Mouse (Mus musculus) left cerebral cortex, postnatal 10 days (tissue): Measurements from ENCODE around the gene Ptprn2. TPM values are rescaled to one million over a fixed set of nuclear protein-coding genes. Genes with fewer than 3 reads are reported as not detected.

Source experiments
- DNase-seq, 2 experiments: peaks; one replicate each; pipeline ENCODE4 v3.0.0; 2021 to 2022; ENCODE audit warnings: low spot score in 2 of 2, mixed read lengths in 1 of 2; ENCODE audit errors: extremely low spot score in 1 of 2
- intact Hi-C: fragments of 180-260 bp; cut with DNase I; formaldehyde crosslinking; loops from one replicate; pipeline ENCODE4 v1.15.1; 2025
- total RNA-seq, 2 experiments: library from RNA; stranded (reverse); gene quantifications; 2 replicates each; pipeline ENCODE4 v1.2.3; 2021

Gene Ptprn2
- total RNA-seq, 2 experiments from 2014 or later = 331 to 341 TPM

DNA sequence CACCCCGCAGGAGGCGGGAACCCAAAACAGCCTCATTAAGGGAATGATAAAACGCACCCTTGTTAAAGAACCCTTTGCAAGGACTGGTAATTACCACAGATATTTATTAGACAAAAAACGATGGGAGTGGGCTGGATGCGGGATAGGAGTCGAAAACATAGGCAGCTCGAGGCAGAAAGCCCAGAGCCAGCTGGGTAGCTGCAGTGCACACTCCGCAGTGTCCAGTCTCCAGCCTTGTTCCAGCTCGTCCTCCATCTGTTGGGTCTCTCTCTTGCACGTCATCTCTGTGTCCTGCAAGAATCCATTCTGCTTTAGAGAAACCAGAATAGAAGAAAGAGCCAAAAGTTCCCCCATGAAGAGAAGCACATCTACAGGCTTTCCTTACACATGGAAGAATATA lies 564.3 kb downstream of the Ptprn2 start:
- no peak for DNase-seq
- intact Hi-C loops = no loop called here

DNA sequence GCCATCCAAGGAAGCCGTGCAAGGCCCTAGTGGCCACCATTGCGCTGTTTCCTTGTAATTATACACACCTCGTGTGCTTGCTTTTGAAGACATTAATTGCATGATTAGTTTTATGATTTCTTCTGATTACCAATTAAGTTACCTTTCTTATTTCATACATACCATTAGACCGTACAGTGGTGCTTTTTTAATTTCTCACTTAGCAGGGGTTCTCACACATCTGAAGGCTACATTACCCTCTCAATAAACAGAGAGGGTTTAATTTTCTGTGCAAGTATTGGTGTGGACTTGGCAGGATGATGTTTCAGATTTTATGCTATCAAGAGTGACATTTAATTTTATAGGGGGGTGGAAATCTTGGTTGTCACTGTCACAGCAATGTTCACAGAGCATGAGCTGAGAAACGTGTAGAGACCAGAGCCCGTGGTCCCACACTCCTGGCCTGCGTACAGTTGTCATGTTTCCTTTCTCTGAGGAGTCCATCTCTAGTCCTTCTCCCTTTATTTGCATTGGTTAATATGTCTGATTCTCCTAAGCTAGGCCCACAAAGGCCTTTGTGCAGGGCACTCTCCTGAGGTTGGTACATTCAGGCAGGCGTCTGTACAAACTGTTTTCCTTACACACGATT lies 567.8 kb downstream of the Ptprn2 start:
- DNase-seq = no peak
- intact Hi-C loops = no loop called here

DNA sequence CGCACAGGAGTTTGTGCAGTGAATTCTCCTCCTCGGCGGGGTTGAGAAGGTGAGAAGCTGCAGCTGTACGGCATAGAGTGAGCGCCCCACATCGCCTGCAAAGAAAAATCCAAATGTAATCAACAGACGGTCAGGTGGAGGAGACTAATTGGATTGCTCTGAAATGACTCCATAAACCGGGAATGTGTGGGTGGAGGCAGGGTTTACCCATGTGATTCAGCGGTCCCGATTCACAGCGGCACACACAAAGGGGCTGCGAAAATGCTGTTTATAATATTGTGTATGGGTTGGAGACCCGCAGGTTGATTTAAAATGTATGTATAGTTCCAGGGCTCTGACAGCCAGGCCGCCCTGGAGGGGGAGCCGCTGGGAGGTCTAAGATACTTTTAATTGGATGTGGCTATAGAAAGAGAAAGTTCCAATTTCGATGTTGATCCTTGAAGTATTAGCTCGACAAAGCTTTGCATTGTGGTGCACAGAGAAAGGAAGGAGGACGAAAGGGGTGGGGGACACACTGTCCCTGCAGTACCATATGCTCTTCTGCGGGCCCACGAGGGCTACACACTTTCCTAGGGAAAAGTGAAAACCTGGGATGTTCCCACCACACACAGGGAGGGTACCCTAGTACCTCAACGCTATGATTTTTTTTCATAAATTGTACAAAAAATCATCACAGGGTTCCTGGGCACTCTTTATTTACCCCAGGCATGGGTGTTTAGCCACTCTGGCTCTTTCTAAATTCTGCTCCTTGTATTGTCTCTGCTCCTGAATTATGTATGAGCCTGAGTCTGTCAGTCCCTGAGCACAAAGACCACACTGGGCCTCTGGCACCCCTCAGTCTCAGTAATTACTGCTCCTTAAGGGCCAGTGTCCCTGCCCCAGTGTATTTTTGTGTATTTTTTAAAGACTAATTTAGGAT lies 568.6 kb downstream of the Ptprn2 start:
- intact Hi-C loops = no loop called here
- DNase-seq = no peak

DNA sequence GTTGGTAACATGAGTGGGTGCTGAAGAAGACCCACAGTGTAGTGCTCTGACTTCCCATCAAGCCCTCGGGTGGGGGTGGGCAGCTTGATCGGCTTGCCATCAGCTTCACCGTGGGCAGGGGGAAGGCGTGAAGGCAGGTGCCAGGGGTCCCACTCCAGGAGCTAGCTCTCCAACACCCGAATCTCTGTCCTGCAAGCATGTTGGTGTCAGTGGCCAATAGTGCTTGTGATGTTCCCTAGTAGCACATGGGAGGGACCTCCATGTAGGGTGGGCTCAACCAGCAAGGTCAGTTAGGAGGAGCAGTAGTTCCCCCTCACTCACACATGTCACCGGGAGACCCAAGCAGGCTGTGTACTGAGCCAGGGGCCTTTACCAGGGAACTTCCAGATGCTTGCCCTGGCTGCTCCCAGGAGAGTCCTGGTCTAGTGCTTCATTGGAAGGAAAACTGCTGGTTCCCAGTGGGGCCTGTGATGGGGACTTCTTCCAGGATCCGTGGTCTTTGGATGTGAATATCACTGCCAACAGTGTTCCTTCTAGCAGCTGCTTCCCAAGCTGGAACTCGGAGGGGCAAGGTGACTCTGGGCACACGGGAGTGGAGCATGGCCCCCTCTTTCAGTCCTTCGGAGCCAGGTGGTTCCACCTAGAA lies 569.5 kb downstream of the Ptprn2 start:
- intact Hi-C loops = no loop called here
- no peak for DNase-seq

DNA sequence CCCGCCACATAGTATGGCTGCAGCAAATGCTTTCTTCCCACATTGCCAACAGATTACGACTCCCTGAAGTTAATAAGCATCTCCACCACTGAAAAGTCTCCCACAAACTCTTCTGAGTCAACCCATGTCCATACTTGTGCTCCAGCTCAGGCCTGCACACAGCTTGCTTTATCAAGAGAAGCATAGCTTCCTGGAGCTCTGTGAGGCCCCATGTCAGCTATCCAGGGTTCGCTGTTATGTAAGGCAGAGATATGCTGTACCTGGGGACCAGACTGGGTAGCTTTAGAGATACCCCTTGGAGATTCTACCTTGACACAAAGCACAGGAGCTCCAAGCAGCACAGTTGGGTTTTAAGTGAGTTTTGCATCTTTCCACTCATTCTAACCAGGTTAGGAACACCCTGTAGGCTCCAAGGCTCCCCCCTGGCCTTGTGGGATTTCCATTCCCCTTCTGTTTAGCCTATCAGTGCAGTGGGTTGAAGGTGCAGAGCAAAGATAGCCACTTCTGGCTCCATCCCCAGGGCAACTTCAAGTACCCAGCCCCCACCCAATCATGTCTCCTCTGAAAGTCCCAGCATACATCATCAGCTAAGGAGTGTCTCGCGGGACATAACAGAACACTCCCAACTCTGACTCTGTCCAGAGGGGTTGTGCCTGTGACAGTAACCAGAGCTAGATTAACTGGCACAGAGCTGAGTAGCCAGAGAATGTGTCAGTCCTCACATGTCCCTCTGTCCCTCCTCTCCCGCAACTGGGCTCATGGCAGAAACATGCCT lies 572.9 kb downstream of the Ptprn2 start:
- no peak for DNase-seq
- intact Hi-C loops = no loop called here

DNA sequence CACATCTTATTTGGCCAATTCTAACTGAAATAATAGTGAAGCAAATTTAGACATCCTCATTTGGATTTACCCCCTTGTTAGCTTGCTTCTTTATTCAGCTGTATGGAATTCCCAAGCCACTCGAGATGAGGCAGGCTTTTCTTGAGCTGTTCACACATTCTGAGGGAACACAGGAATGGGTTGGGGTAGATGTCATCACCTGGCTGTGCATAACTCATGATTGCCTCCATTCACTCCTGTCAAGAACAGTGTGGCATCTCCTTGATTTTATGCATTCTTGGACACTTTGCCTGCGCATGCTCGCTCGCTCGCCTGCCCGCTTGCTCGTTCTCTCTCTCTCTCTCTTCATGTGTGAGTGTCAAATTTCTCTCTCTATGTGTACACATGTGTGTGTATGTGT lies 573.5 kb downstream of the Ptprn2 start:
- intact Hi-C loops = no loop called here
- DNase-seq = no peak

DNA sequence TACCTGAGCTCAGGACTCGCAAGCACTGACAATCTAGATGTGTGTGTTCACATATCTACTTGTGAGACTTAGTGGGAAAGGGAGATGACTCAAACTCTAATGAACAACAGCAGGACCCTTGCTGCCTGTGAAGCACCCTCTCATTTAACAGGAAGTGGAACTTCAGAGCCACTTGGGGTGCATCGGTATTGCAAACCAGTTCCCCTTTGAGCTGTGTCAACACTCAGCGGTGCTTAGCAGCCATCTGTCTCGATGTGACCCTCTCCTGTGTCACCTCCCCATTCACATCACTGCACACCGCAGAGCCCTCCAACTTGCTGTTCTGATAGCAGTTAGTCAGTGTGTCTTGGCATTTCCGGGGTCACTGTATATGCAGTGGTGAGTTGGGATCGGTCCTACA lies 592.1 kb downstream of the Ptprn2 start:
- intact Hi-C loops = no loop called here
- DNase-seq = peak in 1 of 2 experiments; percentile 9

DNA sequence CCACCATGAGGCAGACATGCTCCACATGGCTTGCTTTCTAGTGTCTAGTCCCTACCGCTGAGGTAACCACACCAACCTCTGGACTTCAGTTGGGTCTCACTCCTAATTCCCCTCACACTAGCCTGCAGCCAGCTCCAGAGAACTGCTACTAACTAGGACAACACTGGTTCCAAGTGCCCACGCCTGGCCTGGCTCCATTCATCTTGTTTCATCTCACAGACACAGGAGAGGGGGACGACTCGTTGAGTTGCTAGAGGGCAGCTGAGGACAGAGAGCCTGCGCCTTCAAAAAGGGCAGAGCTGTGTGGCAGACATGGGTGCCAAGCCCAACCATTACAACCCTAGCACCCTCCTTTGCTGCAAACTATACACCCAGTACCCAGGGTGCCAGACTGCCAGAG lies 593.4 kb downstream of the Ptprn2 start:
- intact Hi-C loops = no loop called here

DNA sequence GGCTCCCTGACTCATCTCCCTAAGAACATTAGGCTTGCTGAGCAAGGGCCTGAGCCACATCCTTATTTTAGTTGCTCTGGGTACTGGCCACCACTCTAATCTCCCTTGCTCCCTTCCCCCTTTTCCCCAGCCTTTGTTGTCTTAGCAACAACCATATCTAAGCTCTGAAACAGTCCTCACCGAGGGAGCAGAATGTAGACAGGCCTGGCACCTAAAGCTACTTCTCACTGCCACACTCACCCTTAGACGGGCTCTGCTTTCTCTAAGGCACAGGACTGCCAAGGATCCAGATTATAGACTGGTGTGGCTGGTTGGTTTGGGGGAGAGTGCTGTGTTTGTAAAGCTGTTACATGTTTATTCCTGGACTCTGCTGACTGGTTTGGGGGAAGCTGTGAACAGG lies 594.2 kb downstream of the Ptprn2 start:
- peak in 1 of 2 experiments; percentile 8 for DNase-seq
- intact Hi-C loops = no loop called here

More for the DNA sequence above, 593.4 kb downstream of the Ptprn2 start:
- DNase-seq = peak in 1 of 2 experiments; percentile 45

DNA sequence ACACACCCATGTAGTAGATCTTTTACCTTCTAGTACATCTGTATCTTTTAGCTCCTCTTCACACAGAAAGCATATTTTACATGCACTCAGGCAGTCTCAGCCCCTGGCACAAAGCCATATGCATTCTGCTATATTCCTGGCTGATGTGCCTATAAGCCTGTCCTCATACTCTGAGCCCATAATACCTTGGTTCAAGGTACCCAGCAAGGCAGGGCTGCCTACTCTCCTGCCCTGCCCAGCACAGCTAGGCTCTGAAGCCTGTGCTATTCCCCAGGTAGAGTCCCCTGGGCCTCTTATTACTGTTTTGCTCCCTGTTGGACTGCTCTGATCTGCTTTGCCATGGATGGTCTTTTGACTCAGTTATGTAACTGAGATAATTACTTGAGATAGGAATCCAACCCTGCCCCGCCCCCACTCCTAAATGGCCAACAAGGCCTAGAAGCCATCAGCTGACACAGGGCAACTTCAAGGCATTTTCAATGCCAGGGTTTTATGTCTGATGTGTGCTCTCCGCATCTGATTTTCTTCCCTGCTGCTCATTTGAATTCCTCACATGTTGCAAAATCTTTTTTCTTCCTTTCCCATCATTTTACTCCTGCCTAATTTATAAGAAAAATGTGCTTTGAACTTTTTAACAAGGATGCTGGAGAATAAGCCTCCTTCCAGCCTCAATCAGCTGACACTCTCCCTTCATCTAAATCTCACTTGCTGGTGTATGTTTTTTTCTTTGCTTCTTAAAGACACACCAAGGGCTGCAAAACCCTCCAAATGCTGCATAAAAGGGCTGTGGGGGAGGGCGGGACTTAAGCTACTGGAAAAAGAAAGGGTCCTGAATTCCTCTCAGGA lies 598.6 kb downstream of the Ptprn2 start:
- intact Hi-C loops = no loop called here
- DNase-seq = peak in 1 of 2 experiments; percentile 35

DNA sequence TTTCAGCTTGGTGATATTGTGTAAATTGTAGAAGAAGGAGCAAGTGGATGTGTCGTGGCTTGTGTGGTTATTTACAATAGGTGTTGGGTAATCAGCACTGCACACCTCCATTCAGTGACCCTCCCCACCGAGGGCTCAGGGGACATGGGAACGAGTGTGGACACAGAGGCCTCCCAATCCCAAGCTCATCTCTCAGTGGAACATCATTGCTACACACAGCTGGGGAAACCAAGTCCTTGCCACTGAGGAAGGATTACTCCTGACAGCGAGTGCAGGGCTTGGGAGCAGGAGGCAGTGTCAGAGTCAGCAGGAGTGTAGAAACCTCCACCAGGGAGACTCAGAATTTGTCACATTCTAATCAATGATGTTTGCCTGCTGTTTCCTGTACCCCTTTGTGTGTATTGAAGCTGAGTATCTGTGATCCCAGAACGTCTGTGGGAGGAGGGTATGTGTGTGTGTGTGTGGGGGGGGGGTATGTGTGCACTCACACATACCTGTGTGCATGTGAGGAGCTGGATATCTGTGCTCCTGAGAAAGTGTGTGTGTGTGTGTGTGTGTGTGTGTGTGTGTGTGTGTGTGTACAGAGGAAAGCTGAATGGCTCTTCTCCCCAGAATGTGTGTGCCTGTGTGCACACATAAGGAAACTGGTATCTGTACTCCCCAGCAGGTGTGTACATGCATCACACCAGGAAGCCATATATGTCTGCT lies 599.3 kb downstream of the Ptprn2 start:
- intact Hi-C loops = no loop called here
- peak in 1 of 2 experiments; percentile 11 for DNase-seq

DNA sequence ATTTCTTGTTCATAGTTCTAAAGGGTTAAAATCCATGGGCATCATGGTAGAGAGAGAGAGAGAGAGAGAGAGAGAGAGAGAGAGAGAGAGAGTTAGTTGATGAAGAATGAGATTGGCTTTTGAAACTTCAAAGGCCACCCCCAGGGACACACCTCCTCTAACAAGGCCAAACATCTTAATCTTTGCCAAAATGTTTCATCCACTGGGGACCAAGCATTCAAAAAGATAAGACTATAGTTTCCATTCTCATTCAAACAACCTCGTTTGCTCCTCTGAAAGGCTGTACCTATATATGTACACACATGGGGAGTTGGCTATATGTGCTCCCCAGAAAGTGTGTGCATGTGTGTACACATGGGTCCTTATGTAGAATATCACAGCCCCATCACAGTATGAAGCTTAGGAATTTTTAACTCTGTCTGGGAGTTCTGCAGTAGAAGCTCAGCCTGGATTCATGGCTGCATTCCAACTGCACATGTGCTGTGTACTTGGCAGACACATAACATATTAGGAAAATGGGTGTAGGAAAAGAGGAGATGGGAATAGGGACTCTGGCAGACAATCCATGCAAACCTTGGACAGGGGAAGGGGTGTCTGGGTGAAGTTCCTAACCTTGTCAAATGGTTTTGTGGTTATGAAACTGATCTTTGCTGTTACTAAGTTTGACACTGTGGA lies 600.3 kb downstream of the Ptprn2 start:
- DNase-seq = peak; percentile 31 to 39
- intact Hi-C loops = no loop called here

DNA sequence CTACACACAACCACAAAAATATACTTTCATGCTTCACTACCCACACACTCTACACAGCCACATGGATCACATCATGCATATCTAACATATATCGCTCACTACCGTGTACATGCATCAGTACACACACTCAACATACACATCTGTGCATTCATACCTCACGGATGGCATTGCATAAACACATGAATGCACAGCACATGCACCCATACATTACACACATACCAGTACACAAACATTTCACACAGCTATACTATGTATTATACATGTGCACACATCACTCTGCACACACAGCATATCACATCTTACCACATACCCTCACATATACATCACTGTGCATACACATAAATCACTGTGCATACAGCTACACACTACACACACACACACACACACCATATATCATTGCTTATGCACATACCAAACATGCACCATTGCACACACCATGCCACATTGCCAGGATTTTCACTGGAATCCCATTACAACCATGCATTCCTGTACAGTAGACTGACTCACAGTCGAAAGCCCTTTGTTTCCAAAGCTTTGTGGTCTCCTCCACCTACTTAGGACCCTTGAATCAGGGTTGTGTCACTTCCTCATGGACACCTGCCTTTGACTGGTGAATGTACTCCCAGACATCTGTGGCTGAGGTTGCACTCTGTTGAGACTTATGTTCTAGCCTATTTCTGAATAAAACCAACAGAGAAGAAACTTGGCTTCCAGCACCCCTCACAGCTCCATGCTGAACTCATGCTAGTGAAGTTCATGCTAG lies 607.0 kb downstream of the Ptprn2 start:
- no peak for DNase-seq
- intact Hi-C loops = no loop called here

DNA sequence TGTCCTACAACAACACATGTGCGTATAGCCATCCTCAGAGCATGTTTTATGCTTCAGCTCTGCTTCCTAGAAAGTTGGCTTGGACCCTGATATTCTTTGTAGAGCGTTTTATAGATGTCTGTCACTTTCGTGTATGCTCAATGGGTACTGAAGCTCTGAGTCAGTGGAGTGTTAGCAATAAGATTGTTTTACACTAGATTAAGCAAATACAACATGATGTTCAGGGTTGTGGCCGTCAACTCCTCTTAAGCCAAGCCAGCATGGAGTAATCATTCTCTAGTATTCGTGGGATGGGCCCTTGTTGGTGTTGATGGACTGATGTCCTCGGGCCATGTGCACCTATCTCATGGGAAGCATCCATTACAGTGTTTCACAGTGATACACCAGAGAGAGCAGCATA lies 610.4 kb downstream of the Ptprn2 start:
- intact Hi-C loops = no loop called here
- DNase-seq = no peak

DNA sequence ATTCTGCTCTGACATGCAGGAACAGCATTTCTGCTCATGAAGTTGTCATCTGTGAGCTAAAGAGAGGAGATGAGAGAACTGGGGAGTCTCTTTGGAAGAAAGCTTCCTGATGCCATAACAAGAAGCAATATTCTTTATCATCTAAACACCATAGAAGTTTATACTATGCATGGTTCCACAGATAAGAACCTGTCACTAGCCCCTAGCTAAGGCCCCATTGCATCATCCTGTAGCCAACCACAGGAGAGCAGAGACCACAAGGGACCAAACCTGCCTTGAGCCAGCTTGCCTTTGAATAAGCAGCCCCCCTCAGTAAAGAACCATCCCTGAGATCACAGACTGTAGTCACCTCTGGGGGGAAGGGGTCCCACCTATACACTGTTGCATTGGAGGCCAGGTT lies 612.8 kb downstream of the Ptprn2 start:
- intact Hi-C loops = no loop called here
- DNase-seq = no peak

DNA sequence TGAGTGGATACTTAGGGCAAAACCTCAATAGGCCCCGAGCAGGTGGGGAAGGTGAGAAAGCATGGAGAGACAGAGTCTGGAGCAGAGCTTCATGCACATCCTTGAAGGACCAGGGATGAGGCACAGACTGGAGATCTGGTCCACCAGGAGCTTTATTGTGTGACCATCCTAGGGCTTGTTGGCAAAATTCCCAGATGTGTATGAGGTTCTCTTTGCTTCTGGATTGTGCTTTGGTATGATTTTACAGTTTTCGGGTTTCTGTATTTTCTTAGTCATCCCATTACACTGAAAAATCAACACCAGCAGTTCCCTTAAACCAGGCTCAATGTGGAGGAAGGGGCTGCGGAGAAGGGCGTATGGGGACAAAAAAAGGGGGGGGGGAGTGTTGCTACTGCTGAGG lies 621.2 kb downstream of the Ptprn2 start:
- no peak for DNase-seq
- intact Hi-C loops = no loop called here
